Mouse (Mus musculus) megakaryocyte, embryonic 14.5 days (primary cell): ENCODE results near the gene Senp2.

Experiments used
- FLI1 ChIP-seq: IDR thresholded peaks from 2 replicates; pipeline ENCODE4 v1.6.1; 2012; ENCODE audit warnings: low read length, inconsistent platforms, mixed read lengths
- GATA1 ChIP-seq: IDR thresholded peaks from 3 replicates; pipeline ENCODE4 v1.6.1; 2012; ENCODE audit warnings: mixed read lengths, low read length, inconsistent platforms, borderline replicate concordance

DNA sequence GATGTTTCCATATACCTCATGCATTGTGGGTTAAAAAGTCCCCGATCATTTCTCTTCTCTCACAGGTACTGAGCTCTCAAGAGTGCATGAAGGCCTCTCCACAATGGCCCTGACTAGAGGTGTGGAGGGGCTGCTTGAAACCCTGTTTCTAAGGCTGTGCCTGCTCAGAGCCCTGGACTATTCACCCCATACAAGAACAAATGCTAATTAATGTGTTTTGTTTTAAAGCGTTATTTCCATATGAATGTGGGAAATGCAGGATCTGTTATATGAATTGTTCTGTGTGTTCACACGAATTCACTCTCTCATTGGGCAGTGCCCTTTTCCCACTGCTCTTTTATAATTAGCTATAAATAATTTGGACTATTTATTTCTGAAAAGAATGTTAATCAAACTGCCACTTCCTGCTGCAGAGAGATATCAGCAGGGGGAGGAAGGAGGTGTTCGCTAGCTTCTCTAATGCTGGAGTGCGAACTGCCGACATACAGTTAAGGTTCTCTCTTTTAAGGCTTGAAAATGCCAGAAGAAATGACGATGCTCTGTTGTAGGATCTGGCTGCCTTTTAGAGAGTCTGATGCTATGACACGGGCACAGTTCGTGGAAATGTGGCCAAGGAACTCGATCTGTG, 37.6 kb downstream of the Senp2 start:
- TF ChIP-seq GATA1: no peak
- no peak for TF ChIP-seq FLI1
